Mouse (Mus musculus) hindbrain, embryonic 16.5 days (tissue): ENCODE measurements at regions not wholly inside any gene's neighbourhood (a gene's known extent, or its start where the extent isn't known, plus 50 kb on each side); places are given as distances from the start of the nearest gene placed in this dataset.

Experiments
- ATAC-seq: fragments of 200-750 bp; cut with Nextera tagmentation; 2 replicates; pipeline ENCODE4 v1.8.0; 2017; ENCODE audit warnings: moderate TSS enrichment, moderate library complexity
- H3K27ac ChIP-seq: fragments of 300-500 bp; sonication (generic); 2 replicates; pipeline ENCODE4 v1.5.1; 2014; ENCODE audit warnings: low read depth, mild to moderate bottlenecking, control low read depth, low read length, moderate library complexity
- H3K27me3 ChIP-seq: fragments of 300-500 bp; sonication (generic); replicated peaks from 2 replicates; pipeline ENCODE4 v1.6.1; 2014; ENCODE audit warnings: low read length; ENCODE audit not compliant: control insufficient read depth, insufficient read depth
- H3K36me3 ChIP-seq: fragments of 300-500 bp; sonication (generic); 2 replicates; pipeline ENCODE4 v1.6.1; 2014; ENCODE audit warnings: mild to moderate bottlenecking, low read length, moderate library complexity, mixed read lengths; ENCODE audit not compliant: control insufficient read depth, insufficient read depth
- H3K4me1 ChIP-seq: fragments of 300-500 bp; sonication (generic); 2 replicates; pipeline ENCODE4 v1.6.1; 2014; ENCODE audit warnings: low read depth, low read length; ENCODE audit not compliant: control insufficient read depth, insufficient read depth
- H3K4me2 ChIP-seq: fragments of 300-500 bp; sonication (generic); 2 replicates; pipeline ENCODE4 v1.6.1; 2014; ENCODE audit warnings: mild to moderate bottlenecking, low read length, control low read depth, moderate library complexity
- H3K4me3 ChIP-seq: fragments of 300-500 bp; sonication (generic); 2 replicates; pipeline ENCODE4 v1.5.1; 2014; ENCODE audit warnings: mild to moderate bottlenecking, low read length, control low read depth, moderate library complexity
- H3K9ac ChIP-seq: fragments of 300-500 bp; sonication (generic); 2 replicates; pipeline ENCODE4 v1.6.1; 2014; ENCODE audit warnings: low read depth, mild to moderate bottlenecking, control low read depth, low read length, moderate library complexity
- H3K9me3 ChIP-seq: fragments of 300-500 bp; sonication (generic); 2 replicates; pipeline ENCODE4 v1.6.1; 2014; ENCODE audit warnings: mild to moderate bottlenecking, low read length, moderate library complexity; ENCODE audit not compliant: control insufficient read depth
- WGBS: fragments of 180-500 bp; shearing (Covaris S2); extraction: QIAGEN DNeasy Blood & Tissue Kit; methylation state at CpG from one replicate; pipeline ENCODE4 v1.1.7; 2014; 5-methylcytosine and 5-hydroxymethylcytosine counted together

DNA sequence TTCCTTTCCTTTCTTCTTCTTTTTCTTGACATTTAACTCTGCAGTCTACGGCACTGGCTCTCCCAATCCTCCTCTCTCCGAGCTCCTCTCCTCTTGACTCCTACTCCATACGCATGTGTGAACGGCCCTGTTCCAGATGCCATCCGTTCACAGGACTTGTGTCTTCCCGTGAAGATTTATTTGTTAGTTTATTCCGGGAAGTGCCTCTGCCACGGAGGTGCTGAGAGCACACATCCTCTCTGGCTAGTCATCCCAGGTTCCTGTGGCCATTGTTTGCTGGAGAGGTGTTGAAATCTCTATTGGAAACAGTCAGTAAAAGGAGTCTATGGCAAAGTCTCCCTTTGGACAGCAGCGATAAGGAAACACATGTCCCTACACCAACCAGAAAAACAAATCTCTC, 53.3 kb upstream of the Tgfbr2 start:
- Histone ChIP-seq H3K4me1 (peaks cover 3% of the 10 kb centered on the region; the same call in 1 of the 2 replicates), H3K27ac (no peak overlapping the region), H3K36me3 (no peaks in the 10 kb centered on the region), H3K9me3 (no peaks in the 10 kb centered on the region), H3K4me3 (no peak overlapping the region), H3K4me2 (no peak overlapping the region), H3K9ac (no peak overlapping the region), H3K27me3 (no peaks in the 10 kb centered on the region; the same call in 1 of the 2 replicates)
- 71% methylated on average over 9 of the region's 9 CpGs for WGBS
- no peak for ATAC-seq

DNA sequence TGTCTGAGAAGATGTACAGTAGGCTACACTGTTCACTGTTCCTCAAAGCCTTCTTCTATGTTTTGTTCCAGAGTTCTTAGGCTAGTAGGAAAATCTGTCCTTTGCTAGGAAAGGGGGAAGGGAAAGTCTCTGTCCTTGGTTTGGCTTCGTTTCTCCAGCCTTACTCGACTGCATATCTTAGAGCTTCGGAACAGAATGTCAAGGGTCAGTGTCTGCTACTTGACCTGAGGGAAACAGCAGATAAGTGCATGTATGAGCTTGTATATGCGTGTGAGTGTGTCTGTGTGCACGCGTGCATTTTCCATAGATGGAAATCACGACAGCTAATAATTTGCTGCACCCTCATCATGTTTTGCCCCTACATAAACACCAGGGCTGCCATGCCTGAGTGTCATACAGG, 52.6 kb upstream of the Tgfbr2 start:
- no peak overlapping the region for H3K27ac ChIP-seq
- no peak for ATAC-seq
- peaks cover 3% of the 10 kb centered on the region; the same call in 1 of the 2 replicates for H3K4me1 ChIP-seq
- no peak overlapping the region for H3K4me3 ChIP-seq
- H3K9ac ChIP-seq = no peak overlapping the region
- H3K27me3 ChIP-seq = no peaks in the 10 kb centered on the region; the same call in 1 of the 2 replicates
- 80% methylated on average over 7 of the region's 7 CpGs for WGBS
- no peak overlapping the region for H3K4me2 ChIP-seq
- H3K9me3 ChIP-seq = no peaks in the 10 kb centered on the region
- H3K36me3 ChIP-seq = no peaks in the 10 kb centered on the region
